In the genomic region with DNA sequence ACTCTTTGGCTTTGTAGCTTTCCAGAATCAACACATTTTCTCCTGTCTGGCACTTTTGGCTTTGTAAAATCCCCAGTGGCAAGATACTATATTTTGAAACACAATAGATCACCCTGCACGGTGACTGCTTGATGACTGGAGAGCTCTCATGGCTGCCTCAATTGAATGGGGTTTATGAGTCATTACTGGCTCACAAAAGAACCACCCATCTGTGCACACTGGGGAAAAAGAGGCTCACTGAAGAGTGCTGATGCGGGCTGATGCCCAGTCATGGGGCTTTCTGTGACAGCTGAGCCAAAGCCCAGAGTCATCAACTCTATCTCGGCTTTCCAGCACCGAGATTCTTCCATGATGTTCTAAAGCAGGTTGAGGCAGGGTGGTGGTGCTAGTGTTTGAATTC, we compare ENCODE assay signal across 15 mouse cellular contexts.
A peak's percentile ranks its signal among the peaks of the same experiment; 100 is the strongest.
DNase-seq lines count a peak whose midpoint lies in the region; ATAC-seq and TF ChIP-seq lines count a peak whose summit lies in the region.
"Had no signal": no experiment of that assay in that cellular context is flagged by ENCODE, and none has a peak within 500 bp of the region (broad histone marks: within the 10 kb centered on the region; RNA-seq: fewer than 3 reads in every experiment).

No protein-coding gene starts in this region.

- no peaks in the 10 kb centered on the region for H3K36me3 ChIP-seq in forebrain, embryonic 11.5 days (ENCODE audit: control insufficient read depth, insufficient read depth, low read length)
- no peaks in the 10 kb centered on the region for H3K36me3 ChIP-seq in forebrain, embryonic 10.5 days (replicated peaks)
- H3K36me3 ChIP-seq in neural tube, embryonic 12.5 days = no peaks in the 10 kb centered on the region
- no peaks in the 10 kb centered on the region for H3K36me3 ChIP-seq in hindbrain, embryonic 14.5 days (replicated peaks; ENCODE audit: control insufficient read depth, insufficient read depth)
- H3K36me3 ChIP-seq in heart, adult 2 months (ENCODE audit: control insufficient read depth, insufficient read depth, low read length) = no peaks in the 10 kb centered on the region
- H3K36me3 ChIP-seq: kidney, embryonic 15.5 days; limb, embryonic 15.5 days had no signal

- no peak for TF ChIP-seq EP300 in heart, adult 2 months (IDR thresholded peaks at IDR 0.05; ENCODE audit: insufficient read depth, low read depth, low read length)

- TF ChIP-seq POLR2A in heart, adult 2 months (IDR thresholded peaks at IDR 0.05; ENCODE audit: insufficient read depth, low read depth, low read length) = no peak

- no peak overlapping the region for H3K4me2 ChIP-seq in forebrain, embryonic 11.5 days (ENCODE audit: low read depth, low read length, severe bottlenecking)
- no peak overlapping the region for H3K4me2 ChIP-seq in neural tube, embryonic 12.5 days (replicated peaks)
- no peak overlapping the region for H3K4me2 ChIP-seq in hindbrain, embryonic 14.5 days (replicated peaks)
- H3K4me2 ChIP-seq: kidney, embryonic 15.5 days; limb, embryonic 15.5 days; lung, embryonic 14.5 days had no signal

- 34% methylated on average over 4 of the region's 4 CpGs for WGBS in forebrain, embryonic 11.5 days
- WGBS in forebrain, embryonic 10.5 days = 51% methylated on average over 4 of the region's 4 CpGs
- 30% methylated on average over 4 of the region's 4 CpGs for WGBS in neural tube, embryonic 12.5 days
- 21% methylated on average over 4 of the region's 4 CpGs for WGBS in hindbrain, embryonic 14.5 days
- WGBS in heart, adult 2 months = 77% methylated on average over 4 of the region's 4 CpGs

- peak; percentile 58; the same call in 1 of the 2 replicates for ATAC-seq in forebrain, embryonic 11.5 days (replicated peaks; ENCODE audit: low FRiP score)
- ATAC-seq in neural tube, embryonic 12.5 days (ENCODE audit: low FRiP score, low read depth) = peak; percentile 33; the same call in 1 of the 2 replicates
- ATAC-seq in hindbrain, embryonic 14.5 days (ENCODE audit: low FRiP score) = peak; percentile 27; the same call in 1 of the 2 replicates

- no peak overlapping the region for H3K9ac ChIP-seq in forebrain, embryonic 11.5 days (ENCODE audit: low read length)
- no peak overlapping the region for H3K9ac ChIP-seq in neural tube, embryonic 12.5 days
- H3K9ac ChIP-seq in hindbrain, embryonic 14.5 days = no peak overlapping the region
- H3K9ac ChIP-seq in heart, adult 2 months (ENCODE audit: low read depth, low read length) = no peak overlapping the region
- H3K9ac ChIP-seq: kidney, embryonic 15.5 days; limb, embryonic 15.5 days; lung, embryonic 14.5 days had no signal

- H3K27me3 ChIP-seq in forebrain, embryonic 11.5 days (ENCODE audit: control insufficient read depth, insufficient read depth, low read length) = no peaks in the 10 kb centered on the region
- no peaks in the 10 kb centered on the region for H3K27me3 ChIP-seq in forebrain, embryonic 10.5 days (ENCODE audit: poor library complexity, severe bottlenecking)
- no peaks in the 10 kb centered on the region for H3K27me3 ChIP-seq in neural tube, embryonic 12.5 days (replicated peaks)
- H3K27me3 ChIP-seq in hindbrain, embryonic 14.5 days (ENCODE audit: control insufficient read depth, insufficient read depth, low read length) = no peaks in the 10 kb centered on the region
- no peaks in the 10 kb centered on the region for H3K27me3 ChIP-seq in heart, adult 2 months (ENCODE audit: control insufficient read depth, insufficient read depth, low read length)
- H3K27me3 ChIP-seq: kidney, embryonic 15.5 days; limb, embryonic 15.5 days had no signal

- H3K4me3 ChIP-seq in forebrain, embryonic 11.5 days (ENCODE audit: low read depth, low read length) = no peak overlapping the region
- no peak overlapping the region for H3K4me3 ChIP-seq in forebrain, embryonic 10.5 days
- no peak overlapping the region for H3K4me3 ChIP-seq in neural tube, embryonic 12.5 days
- H3K4me3 ChIP-seq in hindbrain, embryonic 14.5 days (replicated peaks; ENCODE audit: low read length) = no peak overlapping the region
- no peak overlapping the region for H3K4me3 ChIP-seq in heart, adult 2 months
- H3K4me3 ChIP-seq: erythroblast, embryonic 14.5 days; kidney, embryonic 15.5 days; limb, embryonic 15.5 days had no signal

- H3K27ac ChIP-seq in forebrain, embryonic 11.5 days (ENCODE audit: low read depth, low read length) = no peak overlapping the region
- no peak overlapping the region for H3K27ac ChIP-seq in forebrain, embryonic 10.5 days
- H3K27ac ChIP-seq in neural tube, embryonic 12.5 days = no peak overlapping the region
- no peak overlapping the region for H3K27ac ChIP-seq in hindbrain, embryonic 14.5 days
- H3K27ac ChIP-seq in heart, adult 2 months = no peak overlapping the region
- H3K27ac ChIP-seq: kidney, embryonic 15.5 days; limb, embryonic 15.5 days had no signal

- no peak for TF ChIP-seq CTCF in heart, adult 2 months (IDR thresholded peaks at IDR 0.05)

- intact Hi-C loops in heart, adult 2 months (cut with DNase I) = no loop called here

- no peak for DNase-seq in forebrain, embryonic 11.5 days (ENCODE audit: low spot score)
- no peak for DNase-seq in forebrain, embryonic 10.5 days (ENCODE audit: extremely low spot score, low spot score)
- DNase-seq in neural tube, embryonic 10.5 days (ENCODE audit: extremely low spot score, low spot score) = no peak
- peak; percentile 27 for DNase-seq in hindbrain, embryonic 14.5 days (ENCODE audit: low spot score)
- DNase-seq in thymus, postnatal 4 days = no peak
- no peak for DNase-seq in right cerebral cortex, adult 2 months (ENCODE audit: low spot score in 2 of 2)
- no peak for DNase-seq in heart, adult 2 months
- DNase-seq: adrenal gland, postnatal 25 days; B cell, adult 2 months; lung, embryonic 14.5 days; right cerebral cortex, adult 18-20 months had no signal

- H3K4me1 ChIP-seq in forebrain, embryonic 11.5 days (replicated peaks; ENCODE audit: control insufficient read depth, insufficient read depth, low read length) = no peaks in the 10 kb centered on the region
- H3K4me1 ChIP-seq in forebrain, embryonic 10.5 days = peaks cover 7% of the 10 kb centered on the region
- H3K4me1 ChIP-seq in neural tube, embryonic 12.5 days = no peaks in the 10 kb centered on the region
- no peaks in the 10 kb centered on the region for H3K4me1 ChIP-seq in hindbrain, embryonic 14.5 days (replicated peaks; ENCODE audit: control insufficient read depth, insufficient read depth, low read length)
- H3K4me1 ChIP-seq in heart, adult 2 months (ENCODE audit: control insufficient read depth, insufficient read depth, low read length) = no peaks in the 10 kb centered on the region
- H3K4me1 ChIP-seq: kidney, embryonic 15.5 days; limb, embryonic 15.5 days had no signal

- H3K79me2 ChIP-seq in heart, adult 2 months (replicated peaks; ENCODE audit: control insufficient read depth, insufficient read depth, low read length) = no peaks in the 10 kb centered on the region

- no peaks in the 10 kb centered on the region for H3K9me3 ChIP-seq in forebrain, embryonic 11.5 days (ENCODE audit: control insufficient read depth, low read length)
- H3K9me3 ChIP-seq in forebrain, embryonic 10.5 days = no peaks in the 10 kb centered on the region; the same call in 1 of the 2 replicates
- H3K9me3 ChIP-seq in neural tube, embryonic 12.5 days = no peaks in the 10 kb centered on the region
- no peaks in the 10 kb centered on the region for H3K9me3 ChIP-seq in hindbrain, embryonic 14.5 days (ENCODE audit: control insufficient read depth, low read length)
- H3K9me3 ChIP-seq: kidney, embryonic 15.5 days; limb, embryonic 15.5 days had no signal
